Mouse (Mus musculus) CH12.LX (cell line): ENCODE results near the gene Map4k4. TPM values are rescaled to one million over a fixed set of nuclear protein-coding genes. Genes with fewer than 3 reads are reported as not detected.

Experiments used
- DNase-seq: peaks from one replicate; pipeline ENCODE4 v3.0.0-alpha.2; 2013; ENCODE audit errors: extremely low read depth
- H3K27ac ChIP-seq: 2 replicates; pipeline ENCODE4 v1.5.1; 2012; ENCODE audit warnings: low read depth, mild to moderate bottlenecking, control low read depth, moderate library complexity; ENCODE audit not compliant: insufficient read depth
- H3K27me3 ChIP-seq: replicated peaks from 2 replicates; pipeline ENCODE3; 2012; ENCODE audit warnings: inconsistent platforms
- H3K36me3 ChIP-seq, 2 experiments: replicated peaks in 1 of 2; 2 replicates each; pipeline versions ENCODE3 to v1.6.1; 2012; ENCODE audit warnings: inconsistent platforms in 1 of 2, low read length in 1 of 2, mild to moderate bottlenecking in 1 of 2, mixed read lengths in 1 of 2, moderate library complexity in 1 of 2; ENCODE audit not compliant: control insufficient read depth in 1 of 2, insufficient read depth in 1 of 2
- H3K4me1 ChIP-seq, 2 experiments: 2 replicates each; pipeline ENCODE4 v1.6.1; 2012; ENCODE audit warnings: inconsistent platforms in 1 of 2, moderate library complexity in 1 of 2; ENCODE audit not compliant: insufficient read depth in 2 of 2, control insufficient read depth in 1 of 2
- H3K4me2 ChIP-seq: 2 replicates; pipeline ENCODE4 v1.6.1; 2012; ENCODE audit warnings: low read depth, mild to moderate bottlenecking, control low read depth; ENCODE audit not compliant: poor library complexity, insufficient read depth, severe bottlenecking
- H3K4me3 ChIP-seq, 3 experiments: fragments of 150-350 bp in 1 of 3; sonication (generic) in 1 of 3; replicated peaks in 1 of 3; 2 replicates each; pipeline versions ENCODE3 to v1.5.1; 2011 to 2012; ENCODE audit warnings: low read depth in 2 of 3, low read length in 2 of 3, mild to moderate bottlenecking in 2 of 3, moderate library complexity in 2 of 3, control low read depth in 1 of 3, improper control_type of control experiment in 1 of 3, inconsistent platforms in 1 of 3, mixed read lengths in 1 of 3; ENCODE audit not compliant: poor library complexity in 1 of 3
- H3K79me2 ChIP-seq: replicated peaks from 2 replicates; pipeline ENCODE4 v1.6.1; 2012; ENCODE audit warnings: mild to moderate bottlenecking, moderate library complexity; ENCODE audit not compliant: control insufficient read depth, poor library complexity, insufficient read depth, severe bottlenecking; ENCODE audit errors: extremely low read depth
- H3K9ac ChIP-seq: 2 replicates; pipeline ENCODE4 v1.6.1; 2012; ENCODE audit warnings: low read depth, mild to moderate bottlenecking, control low read depth, moderate library complexity; ENCODE audit not compliant: insufficient read depth
- H3K9me3 ChIP-seq: replicated peaks from 2 replicates; pipeline ENCODE3; 2012; ENCODE audit warnings: low read length, inconsistent platforms, mixed read lengths
- BHLHE40 ChIP-seq: IDR thresholded peaks from 2 replicates; pipeline ENCODE4 v1.6.1; 2011; ENCODE audit warnings: mild to moderate bottlenecking, low read depth, low read length, improper control_type of control experiment
- CHD1 ChIP-seq: IDR thresholded peaks from 2 replicates; pipeline ENCODE4 v1.6.1; 2012; ENCODE audit warnings: low read depth, low read length, improper control_type of control experiment, inconsistent platforms
- CTCF ChIP-seq, 2 experiments: IDR thresholded peaks in 1 of 2; conservative IDR thresholded peaks in 1 of 2; 2 replicates each; pipeline ENCODE4 v1.5.1; 2011 to 2012; ENCODE audit warnings: low read depth in 2 of 2, low read length in 2 of 2, improper control_type of control experiment in 1 of 2, inconsistent platforms in 1 of 2, mild to moderate bottlenecking in 1 of 2, moderate library complexity in 1 of 2
- E2F4 ChIP-seq: IDR thresholded peaks from 2 replicates; pipeline ENCODE4 v1.6.1; 2011; ENCODE audit warnings: low read depth, low read length, improper control_type of control experiment; ENCODE audit not compliant: insufficient replicate concordance
- ELF1 ChIP-seq: IDR thresholded peaks from 2 replicates; pipeline ENCODE4 v1.6.1; 2014; ENCODE audit warnings: low read depth, mild to moderate bottlenecking, inconsistent platforms, low read length, improper control_type of control experiment
- HCFC1 ChIP-seq: IDR thresholded peaks from 2 replicates; pipeline ENCODE4 v1.6.1; 2012; ENCODE audit warnings: low read depth, mild to moderate bottlenecking, inconsistent platforms, low read length, improper control_type of control experiment
- JUN ChIP-seq: IDR thresholded peaks from 2 replicates; pipeline ENCODE4 v1.6.1; 2011; ENCODE audit warnings: low read depth, mild to moderate bottlenecking, low read length, improper control_type of control experiment, moderate library complexity; ENCODE audit not compliant: insufficient read depth
- JUND ChIP-seq: conservative IDR thresholded peaks from 2 replicates; pipeline ENCODE4 v1.6.1; 2011; ENCODE audit warnings: low read depth, low read length, improper control_type of control experiment
- KAT2A ChIP-seq: IDR thresholded peaks from 2 replicates; pipeline ENCODE4 v1.6.1; 2012; ENCODE audit warnings: low read length, improper control_type of control experiment, inconsistent platforms; ENCODE audit not compliant: insufficient replicate concordance
- MAFK ChIP-seq: IDR thresholded peaks from 2 replicates; pipeline ENCODE4 v1.6.1; 2011; ENCODE audit warnings: low read length, improper control_type of control experiment; ENCODE audit not compliant: insufficient replicate concordance
- MAX ChIP-seq: IDR thresholded peaks from 2 replicates; pipeline ENCODE4 v1.6.1; 2011; ENCODE audit warnings: low read length, improper control_type of control experiment
- MAZ ChIP-seq: IDR thresholded peaks from 2 replicates; pipeline ENCODE4 v1.6.1; 2012; ENCODE audit warnings: low read depth, mild to moderate bottlenecking, inconsistent platforms, low read length, improper control_type of control experiment, moderate library complexity
- MEF2A ChIP-seq: IDR thresholded peaks from 2 replicates; pipeline ENCODE4 v1.6.1; 2014; ENCODE audit warnings: low read depth, mild to moderate bottlenecking, inconsistent platforms, low read length, improper control_type of control experiment, borderline replicate concordance
- MXI1 ChIP-seq: IDR thresholded peaks from 2 replicates; pipeline ENCODE4 v1.6.1; 2011; ENCODE audit warnings: mild to moderate bottlenecking, low read depth, low read length, improper control_type of control experiment
- MYC ChIP-seq: IDR thresholded peaks from 2 replicates; pipeline ENCODE4 v1.6.1; 2011; ENCODE audit warnings: low read depth, mild to moderate bottlenecking, improper control_type of control experiment, low read length
- NELFE ChIP-seq: IDR thresholded peaks from 2 replicates; pipeline ENCODE4 v1.6.1; 2011; ENCODE audit warnings: low read depth, low read length, improper control_type of control experiment
- POLR2A ChIP-seq: IDR thresholded peaks from 2 replicates; pipeline ENCODE4 v1.6.1; 2011; ENCODE audit warnings: low read depth, mild to moderate bottlenecking, improper control_type of control experiment, low read length
- POLR2AphosphoS2 ChIP-seq: IDR thresholded peaks from 2 replicates; pipeline ENCODE4 v1.6.1; 2011; ENCODE audit warnings: low read depth, low read length, improper control_type of control experiment
- RAD21 ChIP-seq: IDR thresholded peaks from 2 replicates; pipeline ENCODE4 v1.6.1; 2011; ENCODE audit warnings: low read depth, mild to moderate bottlenecking, low read length, improper control_type of control experiment, moderate library complexity
- RCOR1 ChIP-seq: conservative IDR thresholded peaks from 2 replicates; pipeline ENCODE4 v1.6.1; 2012; ENCODE audit warnings: low read depth, mild to moderate bottlenecking, inconsistent platforms, low read length, improper control_type of control experiment
- SIN3A ChIP-seq: IDR thresholded peaks from 2 replicates; pipeline ENCODE4 v1.6.1; 2012; ENCODE audit warnings: low read length, improper control_type of control experiment, inconsistent platforms
- TCF12 ChIP-seq: IDR thresholded peaks from 2 replicates; pipeline ENCODE4 v1.6.1; 2014; ENCODE audit warnings: low read depth, mild to moderate bottlenecking, inconsistent platforms, low read length, improper control_type of control experiment
- UBTF ChIP-seq: IDR thresholded peaks from 2 replicates; pipeline ENCODE4 v1.6.1; 2012; ENCODE audit warnings: low read depth, mild to moderate bottlenecking, inconsistent platforms, low read length, improper control_type of control experiment, moderate library complexity
- USF1 ChIP-seq: IDR thresholded peaks from 2 replicates; pipeline ENCODE4 v1.6.1; 2014; ENCODE audit warnings: low read depth, mild to moderate bottlenecking, inconsistent platforms, low read length, improper control_type of control experiment
- USF2 ChIP-seq: conservative IDR thresholded peaks from 2 replicates; pipeline ENCODE4 v1.6.1; 2011; ENCODE audit warnings: low read depth, low read length, improper control_type of control experiment
- ZC3H11A ChIP-seq: IDR thresholded peaks from 2 replicates; pipeline ENCODE4 v1.6.1; 2012; ENCODE audit warnings: low read depth, mild to moderate bottlenecking, inconsistent platforms, low read length, improper control_type of control experiment
- ZKSCAN1 ChIP-seq: IDR thresholded peaks from 2 replicates; pipeline ENCODE4 v1.6.1; 2012; ENCODE audit warnings: low read depth, inconsistent platforms, low read length, improper control_type of control experiment, borderline replicate concordance
- dilution Hi-C: fragments of 300-500 bp; cut with MboI; formaldehyde crosslinking; loops from 2 replicates; pipeline ENCODE4 v1.14.3; 2020; ENCODE audit warnings: low sequenced_read_pairs; ENCODE audit not compliant: extremely low pct_unique_long_range_greater_than_20kb, extremely low pct_ligation_motif_present
- in situ Hi-C: fragments of 300-500 bp; cut with MboI; formaldehyde crosslinking; loops from 3 replicates; pipeline ENCODE4 v1.14.3; 2019; ENCODE audit warnings: low sequenced_read_pairs, low pct_ligation_motif_present, low pct_unique_long_range_greater_than_20kb, mixed read lengths
- polyA plus RNA-seq: library from polyadenylated mRNA; unstranded; fragments of >175 nt; gene quantifications from 2 replicates; pipeline ENCODE4 v1.2.1, GENCODE M21; 2012; ENCODE audit warnings: low read depth; ENCODE audit not compliant: insufficient read length
- total RNA-seq, 2 experiments: library from RNA; depleted of rRNA; stranded (reverse); fragments of 300-350 nt in 1 of 2; fragments of >200 nt in 1 of 2; gene quantifications; 2 replicates each; pipeline ENCODE4 v1.2.3; 2012 to 2014

Map4k4 gene
- total and polyA plus RNA-seq, 3 experiments = 21.8 to 46.3 (median 41.0) TPM

GRCm38 (mm10) chr1:39941237-39942179, 40.8 kb downstream of the Map4k4 start:
- H3K4me1 ChIP-seq = peaks cover 3 to 51% of the 10 kb centered on the region in 2 experiments; a peak in 3 of 4 replicates
- peaks cover 4% of the 10 kb centered on the region for H3K79me2 ChIP-seq
- H3K4me2 ChIP-seq = no peak overlapping the region
- H3K9ac ChIP-seq = no peak overlapping the region
- H3K27ac ChIP-seq = no peak overlapping the region
- dilution Hi-C loops = no loop called here
- DNase-seq = no peak
- no peak overlapping the region for H3K4me3 ChIP-seq
- H3K36me3 ChIP-seq = peaks cover 0 to 13% of the 10 kb centered on the region in 2 experiments
- H3K9me3 ChIP-seq = no peaks in the 10 kb centered on the region
- in situ Hi-C loops = loop anchor here (25.0 kb wide), 2 partner anchors 254 to 379 kb away; no protein-coding TSS in a partner anchor
- no peaks in the 10 kb centered on the region for H3K27me3 ChIP-seq
- no peak for TF ChIP-seq RCOR1
- TF ChIP-seq MAFK = no peak
- TF ChIP-seq JUND = no peak
- TF ChIP-seq UBTF = no peak
- TF ChIP-seq MXI1 = no peak
- no peak for TF ChIP-seq ZC3H11A
- TF ChIP-seq SIN3A = no peak
- no peak for TF ChIP-seq KAT2A
- no peak for TF ChIP-seq MAX
- TF ChIP-seq CTCF (conservative IDR thresholded peaks at IDR 0.05 in 1 of 2, IDR thresholded peaks at IDR 0.05 in 1 of 2; ENCODE audit: low read depth in 2 of 2, low read length in 2 of 2) = no peak
- no peak for TF ChIP-seq ELF1
- TF ChIP-seq MAZ = no peak
- no peak for TF ChIP-seq ZKSCAN1
- no peak for TF ChIP-seq USF2
- TF ChIP-seq USF1 = no peak
- no peak for TF ChIP-seq JUN
- no peak for TF ChIP-seq BHLHE40
- no peak for TF ChIP-seq RAD21
- TF ChIP-seq, all 38 proteins: peak for 0

- in situ Hi-C loops = loop anchor here (25.0 kb wide), 2 partner anchors 256 to 381 kb away; no protein-coding TSS in a partner anchor
- Histone ChIP-seq H3K4me2 (no peak overlapping the region), H3K27me3 (no peaks in the 10 kb centered on the region), H3K9ac (no peak overlapping the region), H3K27ac (no peak overlapping the region), H3K4me1 (peaks cover 3 to 55% of the 10 kb centered on the region in 2 experiments; a peak in 3 of 4 replicates), H3K36me3 (peaks cover 0 to 13% of the 10 kb centered on the region in 2 experiments), H3K79me2 (peaks cover 4% of the 10 kb centered on the region), H3K9me3 (no peaks in the 10 kb centered on the region), H3K4me3 (no peak overlapping the region)
- dilution Hi-C loops = no loop called here
- TF ChIP-seq NELFE (no peak), HCFC1 (no peak), UBTF (no peak), CHD1 (no peak), KAT2A (no peak), MEF2A (no peak), ZC3H11A (no peak), POLR2AphosphoS2 (no peak), TCF12 (no peak), POLR2A (no peak), USF1 (no peak), E2F4 (no peak), USF2 (no peak), MYC (no peak), BHLHE40 (no peak), MAZ (no peak)
- DNase-seq = no peak
These were observed 42.2 kb downstream of the Map4k4 start for GRCm38 (mm10) chr1:39942935-39943334.
